Mouse (Mus musculus) ES-E14 (cell line): ENCODE results near the gene Olfr556.

Source experiments
- CHD2 ChIP-seq: IDR thresholded peaks from 2 replicates; pipeline ENCODE4 v1.6.1; 2014; ENCODE audit warnings: mild to moderate bottlenecking, low read depth, low read length, inconsistent platforms
- HCFC1 ChIP-seq: IDR thresholded peaks from 2 replicates; pipeline ENCODE4 v1.6.1; 2012; ENCODE audit warnings: low read length, inconsistent platforms, borderline replicate concordance; ENCODE audit not compliant: insufficient read depth
- MAFK ChIP-seq: IDR thresholded peaks from 2 replicates; pipeline ENCODE4 v1.6.1; 2014; ENCODE audit warnings: mild to moderate bottlenecking, low read depth, low read length, inconsistent platforms; ENCODE audit not compliant: insufficient read depth
- ZC3H11A ChIP-seq: IDR thresholded peaks from 2 replicates; pipeline ENCODE4 v1.6.1; 2012; ENCODE audit warnings: low read depth, mild to moderate bottlenecking, inconsistent platforms, low read length, borderline replicate concordance
- ZNF384 ChIP-seq: IDR thresholded peaks from 2 replicates; pipeline ENCODE4 v1.6.1; 2012; ENCODE audit warnings: low read depth, low read length, inconsistent platforms

DNA sequence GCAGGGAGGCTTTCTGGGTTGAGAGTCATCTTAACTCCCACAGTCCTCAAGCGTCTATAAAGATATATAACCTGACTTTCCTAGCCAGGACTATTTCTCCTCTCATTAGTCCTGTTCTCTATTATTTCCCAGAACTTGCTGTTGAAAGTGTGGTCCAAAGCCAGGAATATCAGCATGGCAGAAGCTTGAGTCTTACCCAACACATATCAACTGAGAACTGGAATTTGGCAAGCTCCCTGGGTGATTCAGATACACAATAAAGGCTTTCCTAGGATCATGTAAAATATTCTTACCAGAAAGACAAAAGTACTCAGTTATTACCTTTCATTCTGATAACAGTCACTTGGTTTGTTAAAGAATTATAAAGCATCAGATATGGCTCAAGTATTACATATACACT, 17.2 kb downstream of the Olfr556 start:
- TF ChIP-seq CHD2, result no peak
- TF ChIP-seq ZC3H11A, result no peak
- no peak for TF ChIP-seq MAFK
- no peak for TF ChIP-seq HCFC1
- no peak for TF ChIP-seq ZNF384
